ENCODE assay signal across 18 mouse cellular contexts in the genomic region with DNA sequence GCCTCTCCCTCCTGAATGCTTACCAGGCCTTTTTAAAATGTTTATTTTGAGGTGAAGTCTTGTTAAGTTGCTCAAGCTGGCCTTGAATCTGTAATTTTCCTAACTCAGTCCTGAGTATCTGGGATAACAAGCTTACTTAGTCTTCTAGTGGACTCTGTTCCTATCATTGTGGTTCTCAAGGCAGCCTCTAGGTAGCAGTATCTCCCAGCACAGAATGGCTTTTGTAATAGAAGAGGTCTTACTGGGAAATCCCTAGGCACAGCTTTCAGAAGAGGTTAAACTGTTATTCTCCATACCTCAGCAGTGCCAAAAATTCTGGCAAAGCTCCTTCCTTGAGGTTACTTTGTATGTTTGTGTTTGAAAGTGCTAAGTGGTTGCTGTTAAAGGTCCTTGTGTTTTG. TPM values are rescaled to one million over a fixed set of nuclear protein-coding genes. Genes with fewer than 3 reads are reported as not detected.
A peak's percentile ranks its signal among the peaks of the same experiment; 100 is the strongest.
DNase-seq lines count a peak whose midpoint lies in the region; ATAC-seq and TF ChIP-seq lines count a peak whose summit lies in the region.
"Had no signal": no experiment of that assay in that cellular context is flagged by ENCODE, and none has a peak within 500 bp of the region (broad histone marks: within the 10 kb centered on the region; RNA-seq: fewer than 3 reads in every experiment).

No protein-coding gene starts in this region.

- peaks cover 87% of the 10 kb centered on the region for H3K36me3 ChIP-seq in hindbrain, postnatal 0 days (ENCODE audit: insufficient read depth, low read length)
- H3K36me3 ChIP-seq in hindbrain, embryonic 10.5 days: peaks cover 94% of the 10 kb centered on the region
- peaks cover 62% of the 10 kb centered on the region for H3K36me3 ChIP-seq in midbrain, embryonic 11.5 days (ENCODE audit: control insufficient read depth, insufficient read depth, low read length)
- peaks cover 73% of the 10 kb centered on the region for H3K36me3 ChIP-seq in midbrain, embryonic 15.5 days (replicated peaks)
- peaks cover 88% of the 10 kb centered on the region for H3K36me3 ChIP-seq in thymus, adult 2 months (ENCODE audit: control insufficient read depth, insufficient read depth, low read length)

- peak; percentile 27 to 54 for DNase-seq in cerebellum, postnatal 25 days
- peak; percentile 70 for DNase-seq in hindbrain, postnatal 0 days (ENCODE audit: low spot score)
- DNase-seq in hindbrain, embryonic 10.5 days (ENCODE audit: low spot score): no peak
- peak; percentile 84 for DNase-seq in midbrain, embryonic 11.5 days (ENCODE audit: low spot score, missing footprints)
- peak; percentile 64 for DNase-seq in retina, embryonic 14.5 days (ENCODE audit: low spot score)
- no peak for DNase-seq in thymus, adult 2 months
- DNase-seq: gastrocnemius, postnatal 25 days had no signal

- H3K27me3 ChIP-seq in hindbrain, postnatal 0 days (ENCODE audit: insufficient read depth, low read length): no peaks in the 10 kb centered on the region
- H3K27me3 ChIP-seq in hindbrain, embryonic 10.5 days (ENCODE audit: insufficient read depth, poor library complexity, severe bottlenecking): no peaks in the 10 kb centered on the region
- H3K27me3 ChIP-seq in midbrain, embryonic 11.5 days (ENCODE audit: control insufficient read depth, insufficient read depth, low read length): no peaks in the 10 kb centered on the region
- H3K27me3 ChIP-seq in midbrain, embryonic 15.5 days (replicated peaks): no peaks in the 10 kb centered on the region
- H3K27me3 ChIP-seq in thymus, adult 2 months (ENCODE audit: control insufficient read depth, insufficient read depth, low read length): no peaks in the 10 kb centered on the region
- H3K27me3 ChIP-seq: neural tube, embryonic 15.5 days had no signal

- TF ChIP-seq POLR2A in thymus, adult 2 months (IDR thresholded peaks at IDR 0.05; ENCODE audit: control insufficient read depth, extremely low read depth, insufficient read depth, low read length, poor library complexity): no peak

- H3K4me3 ChIP-seq in hindbrain, postnatal 0 days (ENCODE audit: low read length): no peak overlapping the region
- H3K4me3 ChIP-seq in hindbrain, embryonic 10.5 days: no peak overlapping the region
- no peak overlapping the region for H3K4me3 ChIP-seq in midbrain, embryonic 11.5 days (ENCODE audit: low read depth, low read length)
- no peak overlapping the region for H3K4me3 ChIP-seq in midbrain, embryonic 15.5 days
- no peak overlapping the region for H3K4me3 ChIP-seq in thymus, adult 2 months (ENCODE audit: control insufficient read depth, insufficient read depth, low read length)
- H3K4me3 ChIP-seq: forebrain, embryonic 10.5 days; neural tube, embryonic 15.5 days had no signal

- no peak for ATAC-seq in cerebellum, adult (ENCODE audit: insufficient number of reproducible peaks, low FRiP score, low TSS enrichment)
- ATAC-seq in hindbrain, postnatal 0 days: no peak
- ATAC-seq in midbrain, embryonic 11.5 days (ENCODE audit: low FRiP score): no peak
- no peak for ATAC-seq in midbrain, embryonic 15.5 days (replicated peaks)
- ATAC-seq: midbrain, embryonic 16.5 days had no signal

- H3K9me3 ChIP-seq in hindbrain, postnatal 0 days (ENCODE audit: low read length): no peaks in the 10 kb centered on the region
- no peaks in the 10 kb centered on the region for H3K9me3 ChIP-seq in hindbrain, embryonic 10.5 days
- H3K9me3 ChIP-seq in midbrain, embryonic 11.5 days (ENCODE audit: control insufficient read depth, low read length): no peaks in the 10 kb centered on the region
- H3K9me3 ChIP-seq in midbrain, embryonic 15.5 days: no peaks in the 10 kb centered on the region
- H3K9me3 ChIP-seq: forebrain, embryonic 10.5 days; neural tube, embryonic 15.5 days had no signal

- peak; percentile 69 for TF ChIP-seq CTCF in hindbrain, postnatal 0 days (IDR thresholded peaks at IDR 0.05; ENCODE audit: low read depth)
- no peak for TF ChIP-seq CTCF in thymus, adult 2 months (IDR thresholded peaks at IDR 0.05; ENCODE audit: borderline replicate concordance, control insufficient read depth, extremely low read depth, insufficient read depth, low read length, poor library complexity)

- H3K4me1 ChIP-seq in hindbrain, postnatal 0 days (ENCODE audit: insufficient read depth, low read length): no peaks in the 10 kb centered on the region
- no peaks in the 10 kb centered on the region for H3K4me1 ChIP-seq in hindbrain, embryonic 10.5 days (replicated peaks)
- no peaks in the 10 kb centered on the region for H3K4me1 ChIP-seq in midbrain, embryonic 11.5 days (ENCODE audit: control insufficient read depth, insufficient read depth, low read length)
- no peaks in the 10 kb centered on the region for H3K4me1 ChIP-seq in midbrain, embryonic 15.5 days
- no peaks in the 10 kb centered on the region for H3K4me1 ChIP-seq in thymus, adult 2 months (replicated peaks; ENCODE audit: control insufficient read depth, insufficient read depth, low read length)
- H3K4me1 ChIP-seq: forebrain, embryonic 10.5 days; neural tube, embryonic 15.5 days had no signal

- no peak overlapping the region for H3K27ac ChIP-seq in hindbrain, postnatal 0 days
- no peak overlapping the region for H3K27ac ChIP-seq in hindbrain, embryonic 10.5 days
- H3K27ac ChIP-seq in midbrain, embryonic 11.5 days (ENCODE audit: low read depth, low read length): no peak overlapping the region
- H3K27ac ChIP-seq in midbrain, embryonic 15.5 days: no peak overlapping the region
- no peak overlapping the region for H3K27ac ChIP-seq in thymus, adult 2 months (ENCODE audit: control insufficient read depth, insufficient read depth, low read length)
- H3K27ac ChIP-seq: forebrain, embryonic 10.5 days; neural tube, embryonic 15.5 days had no signal

- no peak overlapping the region for H3K9ac ChIP-seq in hindbrain, postnatal 0 days (replicated peaks; ENCODE audit: low read length)
- H3K9ac ChIP-seq in midbrain, embryonic 11.5 days (ENCODE audit: low read length): no peak overlapping the region
- no peak overlapping the region for H3K9ac ChIP-seq in midbrain, embryonic 15.5 days
- H3K9ac ChIP-seq: neural tube, embryonic 15.5 days had no signal

- no peak overlapping the region for H3K4me2 ChIP-seq in hindbrain, postnatal 0 days (ENCODE audit: low read depth, low read length)
- no peak overlapping the region for H3K4me2 ChIP-seq in midbrain, embryonic 11.5 days
- H3K4me2 ChIP-seq in midbrain, embryonic 15.5 days: no peak overlapping the region
- H3K4me2 ChIP-seq: neural tube, embryonic 15.5 days had no signal

RNA-seq across cellular contexts. Expression of gene Pradc1, which starts 13.6 kb away (rescaled TPM):
- 21.1 and 24.7 TPM in 2 replicates for total RNA-seq in hindbrain, postnatal 0 days (2014; rRNA removed)
- polyA plus RNA-seq in hindbrain, postnatal 0 days (2015; fragmentation: Nextera tagmentation; extraction: Ambion mirVana): 31.5 and 35.2 TPM in 2 replicates
- 37.5 and 40.7 TPM in 2 replicates for polyA plus RNA-seq in hindbrain, embryonic 10.5 days (2016; fragmentation: Nextera tagmentation; extraction: Ambion mirVana)
- polyA plus RNA-seq in midbrain, embryonic 11.5 days (2014; fragmentation: Nextera tagmentation; extraction: Ambion mirVana): 24.6 and 29.4 TPM in 2 replicates
- 18.5 and 22.6 TPM in 2 replicates for polyA plus RNA-seq in midbrain, embryonic 15.5 days (2015; fragmentation: Nextera tagmentation; extraction: Ambion mirVana)
- polyA plus RNA-seq in thymus, adult 2 months (2012; rRNA removed): 41.5 and 42.6 TPM in 2 replicates

RNA-seq across cellular contexts. Expression of gene Cct7, which starts 14.1 kb away (rescaled TPM):
- 169 and 174 TPM in 2 replicates for total RNA-seq in hindbrain, postnatal 0 days (2014; rRNA removed)
- 463 and 487 TPM in 2 replicates for polyA plus RNA-seq in hindbrain, postnatal 0 days (2015; fragmentation: Nextera tagmentation; extraction: Ambion mirVana)
- 641 and 745 TPM in 2 replicates for polyA plus RNA-seq in hindbrain, embryonic 10.5 days (2016; fragmentation: Nextera tagmentation; extraction: Ambion mirVana)
- polyA plus RNA-seq in midbrain, embryonic 11.5 days (2014; fragmentation: Nextera tagmentation; extraction: Ambion mirVana): 666 and 672 TPM in 2 replicates
- 586 and 601 TPM in 2 replicates for polyA plus RNA-seq in midbrain, embryonic 15.5 days (2015; fragmentation: Nextera tagmentation; extraction: Ambion mirVana)
- polyA plus RNA-seq in thymus, adult 2 months (2012; rRNA removed): 166 and 174 TPM in 2 replicates

RNA-seq across cellular contexts. Expression of gene Smyd5, which starts 33.6 kb away (rescaled TPM):
- total RNA-seq in hindbrain, postnatal 0 days (2014; rRNA removed): 68.0 and 69.1 TPM in 2 replicates
- polyA plus RNA-seq in hindbrain, postnatal 0 days (2015; fragmentation: Nextera tagmentation; extraction: Ambion mirVana): 57.2 and 59.7 TPM in 2 replicates
- polyA plus RNA-seq in hindbrain, embryonic 10.5 days (2016; fragmentation: Nextera tagmentation; extraction: Ambion mirVana): 69.3 and 82.0 TPM in 2 replicates
- polyA plus RNA-seq in midbrain, embryonic 11.5 days (2014; fragmentation: Nextera tagmentation; extraction: Ambion mirVana): 52.1 and 52.6 TPM in 2 replicates
- polyA plus RNA-seq in midbrain, embryonic 15.5 days (2015; fragmentation: Nextera tagmentation; extraction: Ambion mirVana): 67.6 and 73.2 TPM in 2 replicates
- 28.4 and 30.0 TPM in 2 replicates for polyA plus RNA-seq in thymus, adult 2 months (2012; rRNA removed)

RNA-seq across cellular contexts. Expression of gene Fbxo41, which starts 37.4 kb away (rescaled TPM):
- total RNA-seq in hindbrain, postnatal 0 days (2014; rRNA removed): 60.1 and 62.4 TPM in 2 replicates
- polyA plus RNA-seq in hindbrain, postnatal 0 days (2015; fragmentation: Nextera tagmentation; extraction: Ambion mirVana): 10.5 TPM in 2 replicates
- polyA plus RNA-seq in hindbrain, embryonic 10.5 days (2016; fragmentation: Nextera tagmentation; extraction: Ambion mirVana): 0.60 and 0.97 TPM in 2 replicates
- polyA plus RNA-seq in midbrain, embryonic 11.5 days (2014; fragmentation: Nextera tagmentation; extraction: Ambion mirVana): 0.79 and 1.1 TPM in 2 replicates
- 11.4 and 11.5 TPM in 2 replicates for polyA plus RNA-seq in midbrain, embryonic 15.5 days (2015; fragmentation: Nextera tagmentation; extraction: Ambion mirVana)
- polyA plus RNA-seq in thymus, adult 2 months (2012; rRNA removed): 0.03 and 0.04 TPM in 2 replicates
- total RNA-seq: gastrocnemius, postnatal 25 days had no signal
- polyA plus RNA-seq: heart, embryonic 16.5 days had no signal

RNA-seq across cellular contexts. Expression of gene Noto, which starts 41.7 kb away (rescaled TPM):
- not detected in 2 replicates for total RNA-seq in hindbrain, postnatal 0 days (2014; rRNA removed)
- not detected in 2 replicates for polyA plus RNA-seq in hindbrain, postnatal 0 days (2015; fragmentation: Nextera tagmentation; extraction: Ambion mirVana)
- not detected in 2 replicates for polyA plus RNA-seq in hindbrain, embryonic 10.5 days (2016; fragmentation: Nextera tagmentation; extraction: Ambion mirVana)
- not detected in 2 replicates for polyA plus RNA-seq in midbrain, embryonic 11.5 days (2014; fragmentation: Nextera tagmentation; extraction: Ambion mirVana)
- not detected in 2 replicates for polyA plus RNA-seq in midbrain, embryonic 15.5 days (2015; fragmentation: Nextera tagmentation; extraction: Ambion mirVana)
- polyA plus RNA-seq in thymus, adult 2 months (2012; rRNA removed): 0.22 TPM in 1 of 2 replicates, not detected in the other
- total RNA-seq: gastrocnemius, postnatal 25 days; layer of hippocampus, adult 8-10 months had no signal
- polyA plus RNA-seq: forebrain, embryonic 10.5 days; heart, embryonic 16.5 days; intestine, embryonic 14.5 days; limb, embryonic 11.5 days; midbrain, embryonic 16.5 days; neural tube, embryonic 15.5 days; stomach, embryonic 16.5 days; urinary bladder, adult 2 months had no signal

Comparison
In these comparisons a context has a peak if more than half of its experiments do, and no peak if none do; other contexts are left out.
1. DNase-seq: peak in cerebellum, postnatal 25 days (2 of 2), hindbrain, postnatal 0 days (single experiment), midbrain, embryonic 11.5 days (single experiment) and retina, embryonic 14.5 days (single experiment); none in hindbrain, embryonic 10.5 days (single experiment) and thymus, adult 2 months (single experiment).